Mouse (Mus musculus): ENCODE results near the gene Ren1.
"Not testable (repeated sequence)": the region's sequence is repeated elsewhere in the genome, so short reads cannot be mapped to it uniquely, and the experiment has no call there.

Gene Ren1

GRCm38 (mm10) chr1:133332656-133333430 is 17.5 kb upstream of the Ren1 start:
- in situ Hi-C loops (cut with MboI; ENCODE audit: low pct_unique_long_range_greater_than_20kb in 1 of 2, low sequenced_read_pairs in 2 of 2, unreplicated experiment in 1 of 2), result no loop called here

- in situ Hi-C loops (cut with MboI; ENCODE audit: low pct_unique_long_range_greater_than_20kb in 1 of 2, low sequenced_read_pairs in 2 of 2, unreplicated experiment in 1 of 2), result no loop called here
Observed at GRCm38 (mm10) chr1:133333937-133334336, 16.4 kb upstream of the Ren1 start.

DNA sequence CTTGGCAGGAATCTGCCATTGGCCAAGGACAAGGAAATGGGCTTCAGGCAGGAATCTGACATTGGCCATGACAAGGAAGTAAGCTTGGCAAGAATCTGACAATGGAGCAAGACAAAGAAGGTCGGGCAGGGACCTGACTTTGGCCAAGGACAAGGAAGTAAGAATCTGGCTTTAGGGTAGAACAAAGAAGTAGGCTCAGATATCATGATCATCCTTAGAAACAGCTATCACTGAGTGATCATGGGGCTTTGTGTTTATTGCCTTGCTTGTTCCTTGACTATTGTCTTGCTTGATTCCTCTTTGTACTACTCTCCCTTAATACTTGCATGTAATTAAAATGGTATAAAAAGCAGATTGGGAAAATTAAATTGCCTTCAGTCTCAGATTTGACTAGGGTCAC is 9.9 kb upstream of the Ren1 start:
- in situ Hi-C loops (cut with MboI; ENCODE audit: low pct_unique_long_range_greater_than_20kb in 1 of 2, low sequenced_read_pairs in 2 of 2, unreplicated experiment in 1 of 2), result not testable (repeated sequence)

DNA sequence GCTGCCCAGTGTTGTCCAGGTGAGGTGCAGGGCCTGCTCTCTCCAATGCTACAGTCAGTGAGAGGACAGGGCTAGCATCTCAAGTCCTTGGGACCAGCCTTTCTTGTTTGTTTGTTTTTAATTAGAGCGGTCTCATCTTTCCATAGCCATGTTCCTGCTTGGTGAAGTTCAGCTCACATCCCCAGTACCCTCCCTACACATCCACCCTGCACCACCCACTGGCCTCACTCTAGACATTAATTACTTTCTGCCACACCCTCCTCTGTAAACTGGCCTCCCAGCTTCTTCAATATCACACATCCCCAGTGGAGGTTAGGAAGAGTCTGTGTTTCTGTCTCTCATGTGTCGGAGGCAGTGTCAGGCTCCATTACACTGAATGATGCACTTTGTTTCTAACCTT is 6.0 kb upstream of the Ren1 start:
- in situ Hi-C loops (cut with MboI; ENCODE audit: low pct_unique_long_range_greater_than_20kb in 1 of 2, low sequenced_read_pairs in 2 of 2, unreplicated experiment in 1 of 2), result no loop called here

DNA sequence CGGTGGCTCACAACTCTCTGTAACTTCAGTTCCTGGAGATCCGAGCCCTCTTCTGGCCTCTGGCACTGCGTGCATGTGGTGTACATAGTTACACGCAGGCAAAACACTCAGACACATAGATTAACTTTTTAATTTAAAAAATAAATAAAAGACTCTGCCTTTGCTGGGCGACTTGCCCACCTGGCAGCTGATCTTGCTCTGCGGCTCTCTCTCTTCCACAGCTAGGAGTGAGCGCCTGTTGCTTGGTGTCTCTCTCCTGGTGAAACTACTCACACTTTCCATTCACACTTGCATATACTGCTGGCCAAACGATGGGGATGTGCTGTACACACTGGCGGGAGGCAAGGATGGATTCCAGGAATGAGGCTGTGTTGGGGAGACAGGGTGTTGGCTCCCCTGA is 3.8 kb upstream of the Ren1 start:
- in situ Hi-C loops (cut with MboI; ENCODE audit: low pct_unique_long_range_greater_than_20kb in 1 of 2, low sequenced_read_pairs in 2 of 2, unreplicated experiment in 1 of 2), result no loop called here

- in situ Hi-C loops (cut with MboI; ENCODE audit: low pct_unique_long_range_greater_than_20kb in 1 of 2, low sequenced_read_pairs in 2 of 2, unreplicated experiment in 1 of 2), result no loop called here
Observed at GRCm38 (mm10) chr1:133347226-133347625, 3.1 kb upstream of the Ren1 start.

DNA sequence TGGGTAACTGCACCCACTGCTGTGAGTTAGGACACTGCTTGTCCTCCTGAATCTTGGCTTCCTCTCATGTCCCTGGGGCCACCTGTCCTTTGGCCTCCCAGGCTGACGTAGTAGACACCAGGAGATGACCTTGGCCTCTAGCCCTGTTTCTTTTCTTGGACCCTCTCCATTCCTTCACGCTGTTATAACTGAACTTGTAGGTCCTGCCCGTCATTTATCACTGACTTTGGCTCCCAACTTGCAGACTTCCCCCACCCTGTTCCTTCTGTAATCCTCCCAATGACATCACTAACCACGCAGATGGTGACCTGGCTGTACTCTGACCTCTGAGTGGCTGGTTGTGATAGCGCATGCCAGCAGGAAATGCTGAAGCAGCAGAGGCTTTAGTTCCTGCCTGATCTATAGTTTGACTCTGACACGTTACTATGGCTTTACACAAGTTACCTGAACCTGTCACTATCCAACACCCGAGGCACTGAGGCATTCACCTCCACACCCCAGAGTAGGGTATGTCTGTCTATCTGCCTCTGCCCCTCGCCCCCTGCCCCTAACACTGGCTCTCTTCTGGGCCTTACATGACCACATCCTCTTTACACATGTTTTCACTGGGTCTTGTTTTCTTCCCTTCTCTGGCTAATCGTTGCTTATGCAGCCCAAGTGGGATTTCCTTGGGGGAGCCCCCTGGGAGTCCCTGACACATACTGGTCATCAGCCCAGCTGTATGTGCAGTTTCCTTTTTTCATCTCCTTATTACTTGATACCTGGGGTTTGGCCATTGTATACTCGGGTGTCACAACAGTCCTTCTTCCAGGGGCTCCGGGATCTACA is 2.4 kb upstream of the Ren1 start:
- in situ Hi-C loops (cut with MboI; ENCODE audit: low pct_unique_long_range_greater_than_20kb in 1 of 2, low sequenced_read_pairs in 2 of 2, unreplicated experiment in 1 of 2), result no loop called here

DNA sequence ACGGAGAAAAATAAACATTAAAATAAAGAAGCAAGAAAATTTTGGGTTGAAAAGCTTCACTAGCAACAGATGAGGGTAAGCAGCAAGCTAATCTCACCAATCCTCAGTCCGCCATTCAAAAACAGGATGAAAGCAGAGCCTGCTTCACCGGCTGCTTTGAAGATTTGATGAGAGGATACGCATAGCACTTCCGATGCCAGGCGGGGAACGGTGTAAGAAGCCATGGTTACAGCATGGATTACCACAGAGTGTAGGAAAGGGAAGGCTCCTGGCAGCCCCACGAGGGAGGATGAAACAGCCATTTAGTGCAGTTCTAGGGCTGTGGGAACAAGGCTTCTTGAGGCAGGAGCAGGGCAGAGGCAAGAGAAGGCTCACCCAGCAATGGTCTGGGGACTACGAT is 1.5 kb downstream of the Ren1 start:
- in situ Hi-C loops (cut with MboI; ENCODE audit: low pct_unique_long_range_greater_than_20kb in 1 of 2, low sequenced_read_pairs in 2 of 2, unreplicated experiment in 1 of 2), result loop anchor here (5.0 to 10.0 kb wide), 2 partner anchors 34 to 307 kb away; partner anchors contain the start of gene Pik3c2b (in 1 of the 2)

DNA sequence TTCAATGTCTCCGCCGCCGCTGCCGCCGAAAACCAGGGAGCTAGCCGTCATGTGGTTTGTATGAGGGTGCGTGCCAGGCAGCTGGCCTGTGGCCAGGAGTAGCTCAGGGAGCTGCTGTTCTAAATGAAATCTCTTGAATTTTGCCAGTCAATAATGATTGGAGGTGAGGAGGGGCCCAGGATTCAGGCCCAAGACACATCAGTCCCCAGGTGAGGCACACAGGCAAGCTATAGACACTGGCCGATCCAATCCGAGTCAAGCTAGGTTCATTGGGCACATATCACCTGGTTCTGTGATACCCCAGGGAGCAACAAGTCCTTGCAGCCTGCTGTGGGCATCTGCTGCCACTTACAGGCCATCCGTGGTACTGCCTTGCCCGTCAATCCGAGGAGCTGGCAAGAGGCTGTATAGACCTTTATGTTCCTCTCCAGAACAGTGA is 3.1 kb downstream of the Ren1 start:
- in situ Hi-C loops (cut with MboI; ENCODE audit: low pct_unique_long_range_greater_than_20kb in 1 of 2, low sequenced_read_pairs in 2 of 2, unreplicated experiment in 1 of 2), result loop anchor here (5.0 to 10.0 kb wide), 2 partner anchors 36 to 309 kb away; partner anchors contain the start of gene Pik3c2b (in 1 of the 2)

GRCm38 (mm10) chr1:133355469-133355868 is 5.2 kb downstream of the Ren1 start:
- in situ Hi-C loops (cut with MboI; ENCODE audit: low pct_unique_long_range_greater_than_20kb in 1 of 2, low sequenced_read_pairs in 2 of 2, unreplicated experiment in 1 of 2), result loop anchor here (5.0 to 10.0 kb wide), 3 partner anchors 173 to 311 kb away; partner anchors contain the start of gene Pik3c2b (in 1 of the 2)

DNA sequence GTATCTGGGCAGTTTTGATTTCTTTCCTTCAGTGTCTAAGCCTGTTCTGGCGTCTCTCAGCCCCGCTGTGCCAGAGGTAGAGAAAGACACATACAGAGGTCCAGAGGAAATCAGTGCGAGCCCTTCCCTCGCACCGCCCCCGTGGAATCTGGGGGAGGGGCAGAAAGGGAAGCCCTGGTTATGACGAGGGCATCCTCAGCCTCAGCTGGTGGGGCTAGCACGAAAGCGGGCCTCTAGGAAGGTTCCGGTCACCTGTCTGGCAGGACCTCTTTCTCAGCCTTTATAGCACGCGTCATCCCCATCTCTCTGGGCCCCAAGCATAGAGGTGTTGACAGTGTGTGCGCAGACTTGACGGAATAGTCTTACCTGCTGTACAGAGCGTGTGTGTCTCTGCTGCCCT is 5.6 kb downstream of the Ren1 start:
- in situ Hi-C loops (cut with MboI; ENCODE audit: low pct_unique_long_range_greater_than_20kb in 1 of 2, low sequenced_read_pairs in 2 of 2, unreplicated experiment in 1 of 2), result loop anchor here (5.0 to 10.0 kb wide), 3 partner anchors 174 to 311 kb away; partner anchors contain the start of gene Pik3c2b (in 1 of the 2)

DNA sequence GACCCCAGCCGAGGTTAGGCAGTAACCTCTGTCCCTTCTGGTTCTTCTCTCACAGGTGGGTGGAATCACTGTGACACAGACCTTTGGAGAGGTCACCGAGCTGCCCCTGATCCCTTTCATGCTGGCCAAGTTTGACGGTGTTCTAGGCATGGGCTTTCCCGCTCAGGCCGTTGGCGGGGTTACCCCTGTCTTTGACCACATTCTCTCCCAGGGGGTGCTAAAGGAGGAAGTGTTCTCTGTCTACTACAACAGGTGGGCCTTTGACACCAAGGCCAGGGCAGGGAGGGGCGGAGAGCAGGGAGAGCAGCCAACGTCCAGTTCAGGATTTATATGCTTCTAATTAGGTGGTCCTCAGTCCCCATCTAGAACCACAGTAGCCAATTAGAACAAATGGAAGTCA is 6.0 kb downstream of the Ren1 start:
- in situ Hi-C loops (cut with MboI; ENCODE audit: low pct_unique_long_range_greater_than_20kb in 1 of 2, low sequenced_read_pairs in 2 of 2, unreplicated experiment in 1 of 2), result loop anchor here (5.0 to 10.0 kb wide), 3 partner anchors 174 to 312 kb away; partner anchors contain the start of gene Pik3c2b (in 1 of the 2)

DNA sequence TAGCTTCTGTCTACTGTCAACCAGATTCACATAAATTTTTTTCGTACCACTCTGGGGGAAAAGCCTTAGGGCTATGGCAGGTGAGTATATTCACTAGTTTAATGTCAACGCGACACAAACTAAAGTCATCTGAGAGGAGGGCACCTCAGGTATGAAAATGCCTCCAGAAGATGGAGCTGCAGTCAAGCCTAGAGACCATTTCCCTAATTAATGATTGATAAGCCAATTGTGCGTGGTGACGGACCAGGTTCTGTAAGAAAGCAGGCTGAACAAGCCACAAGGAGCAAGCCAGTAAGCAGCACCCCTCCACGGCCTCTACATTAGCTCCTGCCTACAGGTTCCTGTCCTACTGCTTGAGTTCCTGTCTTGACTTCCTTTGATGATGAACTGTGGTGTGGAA is 10.7 kb downstream of the Ren1 start:
- in situ Hi-C loops (cut with MboI; ENCODE audit: low pct_unique_long_range_greater_than_20kb in 1 of 2, low sequenced_read_pairs in 2 of 2, unreplicated experiment in 1 of 2), result no loop called here

GRCm38 (mm10) chr1:133362103-133362502 is 11.8 kb downstream of the Ren1 start:
- in situ Hi-C loops (cut with MboI; ENCODE audit: low pct_unique_long_range_greater_than_20kb in 1 of 2, low sequenced_read_pairs in 2 of 2, unreplicated experiment in 1 of 2), result no loop called here

GRCm38 (mm10) chr1:133363276-133364021 is 13.1 kb downstream of the Ren1 start, which contains the start of gene Etnk2:
TSS of gene Etnk2 (plus strand) at chr1:133363572.
- in situ Hi-C loops (cut with MboI; ENCODE audit: low pct_unique_long_range_greater_than_20kb in 1 of 2, low sequenced_read_pairs in 2 of 2, unreplicated experiment in 1 of 2), result no loop called here

DNA sequence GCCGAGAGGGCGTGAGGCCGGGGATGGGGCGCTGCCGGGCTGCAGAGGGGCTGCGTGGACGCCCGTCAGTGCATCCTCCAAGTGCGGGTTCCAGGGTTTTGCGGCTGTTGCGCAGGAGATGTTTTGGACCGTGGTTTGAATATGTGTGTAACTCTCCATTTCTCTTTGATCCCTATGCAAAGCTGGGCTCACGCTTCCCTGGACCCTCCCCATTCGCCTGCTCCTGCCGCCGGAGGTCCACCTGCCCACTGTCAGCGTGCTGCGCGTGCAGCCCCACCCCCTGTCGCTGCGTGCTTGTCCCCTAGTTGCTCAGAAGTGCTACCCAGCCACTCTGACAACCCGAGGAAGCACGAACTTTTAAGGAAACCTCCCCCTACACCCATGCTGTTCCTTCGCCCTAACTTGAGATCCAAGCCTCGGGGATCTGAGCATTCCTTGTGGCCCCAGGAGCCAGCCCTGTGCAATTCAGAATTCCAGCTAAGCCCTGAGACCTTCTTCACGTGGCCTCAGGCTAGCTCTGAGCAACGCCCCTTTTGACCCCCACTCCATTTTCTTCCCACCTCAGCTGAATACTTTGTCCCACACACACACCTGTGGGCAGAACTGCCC is 13.8 kb downstream of the Ren1 start:
- in situ Hi-C loops (cut with MboI; ENCODE audit: low pct_unique_long_range_greater_than_20kb in 1 of 2, low sequenced_read_pairs in 2 of 2, unreplicated experiment in 1 of 2), result no loop called here

GRCm38 (mm10) chr1:133364890-133365289 is 14.6 kb downstream of the Ren1 start:
- in situ Hi-C loops (cut with MboI; ENCODE audit: low pct_unique_long_range_greater_than_20kb in 1 of 2, low sequenced_read_pairs in 2 of 2, unreplicated experiment in 1 of 2), result no loop called here

DNA sequence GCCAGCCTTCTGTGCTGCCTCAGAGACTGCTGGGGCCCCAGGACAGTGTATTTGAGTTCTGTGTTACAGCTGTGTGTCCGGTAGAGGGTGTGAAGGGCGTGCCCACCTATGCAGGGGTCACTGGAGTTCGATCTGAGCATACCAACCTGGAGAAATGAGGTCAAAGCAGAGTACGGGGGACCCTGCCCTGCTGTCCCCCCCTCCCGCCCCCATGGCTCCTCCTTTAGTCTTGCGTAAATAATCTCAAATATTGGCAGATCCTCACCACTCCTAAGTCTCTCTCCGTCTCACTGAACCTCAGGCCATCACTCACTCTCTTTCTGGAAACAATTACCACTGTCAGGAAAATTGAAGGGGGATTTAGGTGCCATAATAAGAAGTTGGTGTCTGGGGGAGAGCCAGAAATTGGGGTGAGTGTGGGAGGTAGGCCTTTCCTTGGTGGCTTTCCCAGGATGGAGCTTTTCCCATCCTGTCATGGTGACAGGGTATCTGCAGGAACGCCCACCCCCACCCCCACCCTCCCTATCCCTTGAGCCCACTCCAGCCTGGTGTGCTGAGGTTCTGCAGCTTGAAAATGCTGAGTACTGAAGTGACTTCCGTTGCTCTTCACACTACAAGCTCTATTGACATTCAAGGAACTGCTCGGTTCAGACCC is 16.8 kb downstream of the Ren1 start:
- in situ Hi-C loops (cut with MboI; ENCODE audit: low pct_unique_long_range_greater_than_20kb in 1 of 2, low sequenced_read_pairs in 2 of 2, unreplicated experiment in 1 of 2), result no loop called here
